Mouse (Mus musculus) heart, embryonic 14.5 days (tissue): ENCODE data around the gene Sf3a2. TPM values are rescaled to one million over a fixed set of nuclear protein-coding genes. Genes with fewer than 3 reads are reported as not detected.

ENCODE experiments used
- ATAC-seq: fragments of 200-750 bp; cut with Nextera tagmentation; 2 replicates; pipeline ENCODE4 v1.8.0; 2017; ENCODE audit warnings: low read depth, moderate TSS enrichment; ENCODE audit not compliant: insufficient number of reproducible peaks, insufficient read depth, low FRiP score
- H3K27ac ChIP-seq, 2 experiments: fragments of 200-500 bp in 1 of 2; fragments of 300-500 bp in 1 of 2; sonication (generic) in 1 of 2; replicated peaks in 1 of 2; 2 replicates each; pipeline ENCODE4 v1.5.1; 2012 to 2014; ENCODE audit warnings: low read depth in 2 of 2, low read length in 2 of 2, control low read depth in 1 of 2, mild to moderate bottlenecking in 1 of 2, mixed read lengths in 1 of 2; ENCODE audit not compliant: control insufficient read depth in 1 of 2, insufficient read depth in 1 of 2
- H3K27me3 ChIP-seq: fragments of 300-500 bp; sonication (generic); 2 replicates; pipeline ENCODE4 v1.6.1; 2014; ENCODE audit warnings: mild to moderate bottlenecking, low read length, control low read depth; ENCODE audit not compliant: control insufficient read depth, insufficient read depth
- H3K36me3 ChIP-seq: fragments of 300-500 bp; sonication (generic); 2 replicates; pipeline ENCODE4 v1.6.1; 2014; ENCODE audit warnings: mild to moderate bottlenecking, control low read depth, low read length, mixed read lengths; ENCODE audit not compliant: control insufficient read depth, insufficient read depth
- H3K4me1 ChIP-seq, 2 experiments: fragments of 200-500 bp in 1 of 2; fragments of 300-500 bp in 1 of 2; sonication (generic) in 1 of 2; 2 replicates each; pipeline ENCODE4 v1.6.1; 2012 to 2014; ENCODE audit warnings: low read length in 2 of 2, control low read depth in 1 of 2, mixed read lengths in 1 of 2; ENCODE audit not compliant: control insufficient read depth in 2 of 2, insufficient read depth in 2 of 2
- H3K4me2 ChIP-seq: fragments of 300-500 bp; sonication (generic); 2 replicates; pipeline ENCODE4 v1.6.1; 2014; ENCODE audit warnings: mild to moderate bottlenecking, low read length
- H3K4me3 ChIP-seq, 2 experiments: fragments of 200-500 bp in 1 of 2; fragments of 300-500 bp in 1 of 2; sonication (generic) in 1 of 2; 2 replicates each; pipeline ENCODE4 v1.5.1; 2012 to 2014; ENCODE audit warnings: low read length in 2 of 2, mild to moderate bottlenecking in 2 of 2, control low read depth in 1 of 2, low read depth in 1 of 2, moderate library complexity in 1 of 2; ENCODE audit not compliant: control insufficient read depth in 1 of 2, insufficient read depth in 1 of 2
- H3K9ac ChIP-seq: fragments of 300-500 bp; sonication (generic); 2 replicates; pipeline ENCODE4 v1.6.1; 2014; ENCODE audit warnings: mild to moderate bottlenecking, low read length
- H3K9me3 ChIP-seq: fragments of 300-500 bp; sonication (generic); 2 replicates; pipeline ENCODE4 v1.6.1; 2016; ENCODE audit warnings: low read length, control low read depth; ENCODE audit not compliant: control insufficient read depth
- WGBS: fragments of 180-500 bp; shearing (Covaris S2); extraction: QIAGEN DNeasy Blood & Tissue Kit; methylation state at CpG from one replicate; pipeline ENCODE4 v1.1.7; 2014; 5-methylcytosine and 5-hydroxymethylcytosine counted together
- polyA plus RNA-seq: library from polyadenylated mRNA; unstranded; fragments of >200 nt; fragmentation: Nextera tagmentation; extraction: Ambion mirVana; gene quantifications from 2 replicates; pipeline ENCODE4 v1.2.1, GENCODE M21; 2014

The Sf3a2 gene
- polyA plus RNA-seq, 1 experiment from 2014 or later = 49.2 TPM

DNA sequence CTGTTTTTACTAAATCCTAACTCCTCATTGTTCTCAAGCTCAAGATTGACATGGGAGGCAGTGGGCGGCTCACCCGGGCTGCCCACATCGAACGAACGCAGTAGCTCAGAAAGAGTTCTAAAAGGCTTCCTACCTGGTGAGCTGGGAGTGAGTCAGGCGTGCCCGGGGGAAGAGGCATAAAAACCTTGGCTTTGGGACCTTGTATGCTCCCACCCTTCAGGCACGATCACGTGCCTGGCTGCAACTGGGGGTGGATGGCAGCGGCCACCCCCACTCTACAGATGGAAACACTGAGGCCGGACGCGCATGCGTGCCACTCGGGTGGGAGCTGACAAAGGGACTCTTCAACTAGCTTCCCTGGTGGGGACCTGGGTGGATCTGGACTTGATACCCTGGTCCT lies 44.3 kb downstream of the Sf3a2 start:
- Histone ChIP-seq H3K4me3 (no peak overlapping the region), H3K36me3 (no peaks in the 10 kb centered on the region), H3K9me3 (no peaks in the 10 kb centered on the region), H3K4me2 (no peak overlapping the region), H3K27ac (no peak overlapping the region), H3K4me1 (peaks cover 9 to 22% of the 10 kb centered on the region in 2 experiments), H3K27me3 (peaks cover 42% of the 10 kb centered on the region), H3K9ac (no peak overlapping the region)
- WGBS = 79% methylated on average over 15 of the region's 15 CpGs
- ATAC-seq = no peak

DNA sequence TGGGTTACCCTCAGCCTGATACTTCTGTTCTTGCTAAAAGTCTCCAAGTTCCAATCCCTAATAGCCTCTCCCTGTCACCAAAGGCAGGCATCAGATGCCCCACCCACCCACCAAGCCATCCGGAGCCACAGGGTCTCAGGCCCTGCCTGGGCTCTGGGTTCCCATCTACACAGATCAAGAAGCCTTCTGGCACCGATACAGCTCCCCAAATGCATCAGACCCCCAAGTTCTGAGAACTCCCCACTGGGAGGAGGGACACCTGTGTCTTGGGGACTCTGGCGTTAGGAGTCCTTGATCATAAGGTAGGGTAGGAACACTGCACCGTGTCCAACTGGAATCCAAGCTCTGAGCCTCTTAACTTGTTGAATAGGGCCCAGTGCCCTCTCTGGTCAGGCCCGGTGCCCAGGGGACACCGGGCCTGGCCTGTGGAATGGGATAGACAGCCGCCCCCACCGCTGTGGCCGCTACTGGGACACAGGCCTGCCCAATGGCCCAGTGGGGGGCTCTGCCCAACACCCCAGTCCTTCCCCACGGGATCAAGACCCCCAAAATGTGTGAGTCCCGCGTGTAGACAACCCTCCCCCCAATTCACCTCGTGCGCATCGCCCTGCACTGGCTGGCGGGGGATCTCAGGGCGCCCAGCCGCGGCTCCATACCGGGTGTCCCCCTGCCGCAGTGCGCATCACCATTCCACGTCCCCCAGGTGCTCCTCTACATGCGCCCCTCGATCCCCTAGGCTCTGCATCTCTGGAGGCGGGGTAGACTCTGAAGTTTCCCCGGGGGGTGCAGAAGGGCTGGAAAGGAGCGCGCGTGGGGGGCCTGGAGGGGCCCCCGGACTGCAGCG lies 45.3 kb downstream of the Sf3a2 start:
- H3K4me3 ChIP-seq = peak overlapping the region; percentile 27 to 47
- peaks cover 41% of the 10 kb centered on the region for H3K27me3 ChIP-seq
- H3K4me2 ChIP-seq = peak overlapping the region; percentile 81
- peaks cover 2 to 13% of the 10 kb centered on the region in 2 experiments; a peak in 2 of 4 replicates for H3K4me1 ChIP-seq
- ATAC-seq = no peak
- no peaks in the 10 kb centered on the region for H3K9me3 ChIP-seq
- H3K36me3 ChIP-seq = no peaks in the 10 kb centered on the region
- 10% methylated on average over 32 of the region's 32 CpGs for WGBS
- H3K27ac ChIP-seq = no peak overlapping the region
- H3K9ac ChIP-seq = peak overlapping the region; percentile 74

DNA sequence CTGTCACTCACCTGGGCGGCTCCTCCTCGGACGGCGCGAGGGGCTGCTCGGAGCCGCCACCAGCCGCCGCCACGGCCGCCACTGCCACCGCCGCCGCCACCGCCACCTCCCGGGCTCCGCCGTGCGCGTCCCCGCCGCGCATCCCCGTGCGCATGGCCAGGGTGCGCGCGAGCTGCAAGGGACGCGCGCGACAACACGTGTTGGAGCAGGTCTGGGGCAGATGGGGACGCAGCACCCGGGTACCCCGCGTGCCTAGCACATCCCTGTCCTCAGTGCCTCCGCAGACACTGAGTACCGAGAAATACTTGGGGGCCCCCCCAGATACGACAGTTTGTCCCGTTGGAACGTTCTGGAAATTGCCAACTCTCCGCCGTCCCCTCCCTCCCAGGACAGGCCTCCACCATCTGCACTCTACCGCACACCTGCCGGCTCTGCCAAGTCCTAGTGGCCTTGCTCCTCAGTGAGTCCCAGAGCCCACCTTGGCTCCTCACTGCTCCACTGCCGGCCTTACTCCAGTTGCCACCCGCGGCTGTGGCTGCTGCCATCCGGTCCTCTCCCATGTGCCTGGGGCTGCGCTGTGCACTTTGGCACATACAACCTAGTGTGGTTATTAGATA lies 46.0 kb downstream of the Sf3a2 start, which contains the start of gene Lingo3:
Lingo3 (minus strand) TSS at position 109 of the 617 bp plus-strand sequence.
- 6% methylated on average over 37 of the region's 51 CpGs for WGBS
- Histone ChIP-seq H3K27me3 (peaks cover 41% of the 10 kb centered on the region), H3K9me3 (no peaks in the 10 kb centered on the region), H3K36me3 (no peaks in the 10 kb centered on the region), H3K4me2 (peak within 1 kb of the TSS; percentile 81), H3K4me1 (peaks cover 0 to 9% of the 10 kb centered on the region in 2 experiments; a peak in 2 of 4 replicates), H3K27ac (no peak within 1 kb of the TSS), H3K9ac (peak within 1 kb of the TSS; percentile 74), H3K4me3 (peak within 1 kb of the TSS; percentile 27 to 47)
- ATAC-seq = no peak

DNA sequence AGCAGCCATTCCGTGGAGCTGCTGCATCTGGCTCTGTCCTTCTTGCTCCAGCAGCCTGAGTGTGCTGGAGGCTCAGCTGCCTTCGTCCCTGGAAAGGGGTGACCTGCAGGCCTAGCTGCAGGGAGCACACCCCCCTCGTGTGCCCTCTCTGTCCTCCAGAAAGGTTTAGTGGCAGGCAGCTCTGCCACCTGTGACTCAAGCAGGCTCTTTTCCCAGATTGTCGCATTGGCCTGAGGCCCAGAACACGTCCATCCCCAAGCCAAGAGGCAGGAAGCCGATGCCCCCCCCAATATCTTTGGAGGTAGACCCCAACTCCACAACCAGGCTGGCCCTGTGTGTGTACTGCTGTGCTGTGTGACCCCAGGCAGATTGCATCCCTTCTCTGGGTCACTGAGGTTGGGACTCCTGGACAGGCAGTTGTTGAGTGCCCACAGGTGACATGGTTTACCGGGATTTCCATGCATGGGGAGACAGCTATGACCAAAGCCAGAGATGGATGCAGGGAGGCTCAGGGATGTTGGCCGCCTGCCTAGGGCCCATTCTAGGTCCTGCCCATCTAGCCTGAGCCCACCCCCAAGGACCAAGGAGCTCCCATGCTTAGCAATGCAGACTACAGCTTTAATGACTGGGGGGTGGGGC lies 47.2 kb downstream of the Sf3a2 start:
- H3K9ac ChIP-seq = 0 out of 2 replicates have a peak overlapping the region, but pooled peaks have one; percentile 8
- H3K4me3 ChIP-seq = no peak overlapping the region
- H3K4me2 ChIP-seq = no peak overlapping the region
- H3K4me1 ChIP-seq = peaks cover 0 to 9% of the 10 kb centered on the region in 2 experiments; a peak in 2 of 4 replicates
- H3K9me3 ChIP-seq = no peaks in the 10 kb centered on the region
- H3K27ac ChIP-seq = no peak overlapping the region
- no peak for ATAC-seq
- WGBS = 41% methylated on average over 8 of the region's 8 CpGs
- H3K27me3 ChIP-seq = peaks cover 41% of the 10 kb centered on the region
- H3K36me3 ChIP-seq = no peaks in the 10 kb centered on the region

DNA sequence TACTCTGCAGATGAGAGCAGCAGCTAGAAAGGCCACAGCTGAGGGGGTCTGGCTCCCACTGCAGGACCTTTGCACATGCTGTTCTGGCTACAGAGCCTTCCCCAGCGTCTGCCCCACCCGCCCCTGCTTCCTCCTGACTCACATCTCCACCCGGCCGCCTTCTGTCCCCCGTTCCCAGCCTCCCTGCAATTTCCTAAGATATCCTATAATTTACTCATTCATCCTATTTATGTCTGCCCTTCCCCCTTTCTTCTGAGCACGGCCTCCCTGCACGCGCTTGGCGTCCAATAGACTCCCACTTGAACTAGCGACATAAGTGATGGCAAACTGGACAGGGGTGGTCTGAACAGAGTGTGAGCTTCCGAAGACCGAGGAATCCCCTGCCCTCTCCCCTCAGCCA lies 47.7 kb downstream of the Sf3a2 start:
- H3K27me3 ChIP-seq = peaks cover 41% of the 10 kb centered on the region

DNA sequence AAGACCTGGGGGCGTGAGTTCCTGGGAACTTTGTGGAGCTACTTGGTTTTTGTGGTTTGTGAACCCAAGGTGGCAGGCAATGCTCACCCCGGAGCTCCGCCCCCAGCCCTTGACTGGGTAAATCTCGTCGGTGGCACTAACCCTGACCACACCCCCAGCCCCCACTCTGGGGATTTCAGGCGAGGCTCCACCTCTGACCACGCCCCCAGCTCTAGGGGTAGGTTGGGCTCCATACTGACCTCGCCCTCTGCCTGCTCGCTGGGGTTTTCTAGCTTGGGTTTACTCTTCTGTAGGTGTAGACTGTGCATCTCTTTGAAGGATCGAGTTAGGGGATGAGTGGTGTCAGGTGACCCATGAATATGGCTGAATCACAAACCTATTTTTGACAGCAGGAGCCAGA lies 50.6 kb downstream of the Sf3a2 start:
- H3K27ac ChIP-seq = no peak overlapping the region
- peaks cover 0 to 7% of the 10 kb centered on the region in 2 experiments; a peak in 2 of 4 replicates for H3K4me1 ChIP-seq
- 8% methylated on average over 10 of the region's 10 CpGs for WGBS
- peaks cover 19% of the 10 kb centered on the region for H3K27me3 ChIP-seq
- no peak for ATAC-seq
- no peak overlapping the region for H3K4me3 ChIP-seq
- H3K9ac ChIP-seq = no peak overlapping the region
- H3K9me3 ChIP-seq = no peaks in the 10 kb centered on the region
- H3K36me3 ChIP-seq = peaks cover 27% of the 10 kb centered on the region
- H3K4me2 ChIP-seq = no peak overlapping the region

More for the DNA sequence above, 47.7 kb downstream of the Sf3a2 start:
- Histone ChIP-seq H3K4me1 (peaks cover 0 to 9% of the 10 kb centered on the region in 2 experiments; a peak in 2 of 4 replicates), H3K9me3 (no peaks in the 10 kb centered on the region), H3K36me3 (no peaks in the 10 kb centered on the region), H3K9ac (no peak overlapping the region), H3K4me2 (no peak overlapping the region), H3K4me3 (no peak overlapping the region), H3K27ac (no peak overlapping the region)
- ATAC-seq = no peak
- 70% methylated on average over 12 of the region's 12 CpGs for WGBS
